Mouse (Mus musculus) ES-Bruce4 (cell line): ENCODE data around the gene Card6.

Source experiments
- CTCF ChIP-seq: IDR thresholded peaks from one replicate; pipeline ENCODE4 v1.8.1; 2011; ENCODE audit warnings: low read depth, low read length
- EP300 ChIP-seq: IDR thresholded peaks from 2 replicates; pipeline ENCODE4 v1.6.1; 2011; ENCODE audit warnings: low read depth, low read length; ENCODE audit not compliant: insufficient read depth
- POLR2A ChIP-seq: IDR thresholded peaks from one replicate; pipeline ENCODE4 v1.8.1; 2011; ENCODE audit warnings: low read length; ENCODE audit not compliant: insufficient read depth

DNA sequence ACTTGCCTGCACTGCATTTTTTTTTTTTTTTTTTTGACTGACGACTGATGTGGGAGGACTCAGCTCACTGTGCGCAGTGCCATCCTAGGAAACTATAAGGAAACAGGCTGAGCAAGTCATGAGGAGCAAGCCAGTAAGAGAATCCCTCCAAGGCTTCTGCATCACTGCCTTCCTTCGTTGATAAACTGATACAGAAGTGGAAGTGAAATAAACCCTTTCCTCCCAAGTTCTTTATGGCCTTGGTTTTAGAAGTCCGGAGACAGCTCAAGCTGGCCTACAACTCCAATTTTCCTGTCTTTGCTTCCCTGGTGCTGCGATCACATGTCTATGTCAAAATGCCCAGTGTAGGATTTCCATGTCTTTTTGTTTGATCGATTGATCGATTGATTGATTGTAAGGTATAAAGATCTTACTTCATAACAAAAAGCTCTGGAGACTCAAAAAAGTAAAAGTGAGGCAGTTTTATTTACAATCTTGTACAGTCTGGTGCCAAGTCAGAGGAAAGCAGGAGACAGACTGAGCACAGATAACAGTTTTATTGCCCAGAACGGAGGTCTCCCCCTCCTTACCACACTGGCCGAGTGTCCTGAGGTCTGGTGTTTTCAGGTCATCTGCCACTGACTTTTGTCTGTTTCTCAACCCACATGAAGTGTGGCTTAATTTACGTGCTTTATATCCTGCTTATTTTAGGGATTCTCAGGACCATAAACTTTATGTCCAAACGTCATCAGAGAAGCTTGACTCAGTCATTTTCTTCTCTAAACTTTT lies 12.6 kb downstream of the Card6 start:
- TF ChIP-seq CTCF = no peak
- no peak for TF ChIP-seq EP300
- no peak for TF ChIP-seq POLR2A
